Mouse (Mus musculus): ENCODE results near the gene Clcn3. TPM values are rescaled to one million over a fixed set of nuclear protein-coding genes. Genes with fewer than 3 reads are reported as not detected.

The Clcn3 gene
- total RNA-seq, 2 experiments from 2014 or later: 24.2 to 25.3 TPM

GRCm38 (mm10) chr8:60952803-60953202, 30.3 kb downstream of the Clcn3 start:
- DNase-seq: no peak

GRCm38 (mm10) chr8:60951757-60952156, 31.3 kb downstream of the Clcn3 start:
- no peak for DNase-seq

GRCm38 (mm10) chr8:60951271-60951670, 31.8 kb downstream of the Clcn3 start:
- no peak for DNase-seq

GRCm38 (mm10) chr8:60949859-60950258, 33.2 kb downstream of the Clcn3 start:
- no peak for DNase-seq

DNA sequence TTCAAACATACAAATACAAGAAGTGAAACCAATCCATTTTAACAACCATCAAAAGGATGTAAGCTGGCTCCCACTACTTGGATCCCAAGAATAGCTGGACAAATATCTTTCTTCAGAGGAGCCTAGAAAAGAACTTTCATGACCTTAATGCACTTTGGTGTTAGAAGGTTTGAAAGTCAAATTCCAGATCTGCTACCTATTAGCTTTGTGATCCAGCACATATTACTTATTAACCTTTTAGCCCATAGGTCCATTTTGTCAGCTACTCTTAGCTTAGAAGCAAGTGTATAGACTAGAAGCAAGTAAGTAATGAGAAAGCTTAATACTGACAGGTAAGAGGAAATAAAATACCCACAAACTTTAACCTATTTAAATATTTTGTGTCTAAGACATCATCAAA, 35.6 kb downstream of the Clcn3 start:
- no peak for DNase-seq

GRCm38 (mm10) chr8:60942867-60943266, 40.2 kb downstream of the Clcn3 start:
- no peak for DNase-seq

DNA sequence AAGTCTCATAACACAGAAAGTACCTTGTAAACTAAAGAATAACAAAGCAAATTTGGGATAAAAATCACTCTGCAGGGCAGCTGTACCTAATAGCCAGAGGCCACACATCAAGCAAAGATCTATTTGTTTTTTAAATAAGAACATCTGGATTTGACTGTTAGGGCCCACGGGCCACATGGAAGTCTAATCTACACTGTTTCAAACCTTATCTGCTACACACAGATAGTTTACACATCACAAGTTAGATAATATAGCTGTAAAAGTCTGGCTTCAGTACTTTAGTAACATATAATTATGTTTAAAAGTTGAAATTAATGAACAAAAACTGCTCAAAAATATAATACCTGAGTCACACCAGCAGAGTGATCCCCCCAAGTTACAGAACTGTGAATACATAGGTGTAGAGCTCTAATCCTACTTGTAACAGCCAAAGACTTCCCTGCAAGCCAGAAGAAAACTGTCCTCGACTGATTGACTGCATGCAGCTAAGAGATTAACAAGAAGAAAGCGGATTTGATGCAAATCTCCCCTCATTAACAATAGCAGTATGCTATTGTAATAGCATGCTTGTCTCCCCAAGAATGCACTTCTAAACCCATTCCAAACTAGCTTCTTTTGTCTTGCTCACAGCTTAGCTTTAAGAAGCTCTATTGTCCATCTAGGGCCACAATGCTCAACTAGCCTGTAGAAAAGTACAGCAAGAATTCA, 44.2 kb downstream of the Clcn3 start:
- DNase-seq: no peak

- DNase-seq: no peak
These were observed 49.5 kb downstream of the Clcn3 start for GRCm38 (mm10) chr8:60933617-60934016.

DNA sequence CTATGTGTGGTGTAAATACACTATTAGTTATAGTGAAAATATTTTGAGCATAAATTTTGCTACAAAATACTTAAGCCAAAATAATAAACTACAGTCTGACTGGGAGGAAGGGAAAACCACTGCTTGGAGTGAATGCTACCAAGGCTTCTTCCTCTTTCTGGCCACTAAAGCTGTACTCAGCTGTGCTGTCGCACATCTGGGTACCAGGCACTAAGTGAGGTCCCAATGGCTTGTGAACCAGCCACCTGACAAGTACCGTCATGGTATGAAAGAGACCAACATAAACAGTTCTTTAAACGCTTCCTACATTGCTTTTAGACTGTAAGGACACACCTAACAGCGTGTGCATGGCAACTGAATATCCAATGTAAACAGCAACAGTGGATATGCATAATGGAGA, 62.9 kb downstream of the Clcn3 start:
- no peak for DNase-seq

GRCm38 (mm10) chr8:60919069-60919468, 64.0 kb downstream of the Clcn3 start:
- no peak for DNase-seq

- no peak for DNase-seq
These were observed 70.5 kb downstream of the Clcn3 start for GRCm38 (mm10) chr8:60912554-60912953.

DNA sequence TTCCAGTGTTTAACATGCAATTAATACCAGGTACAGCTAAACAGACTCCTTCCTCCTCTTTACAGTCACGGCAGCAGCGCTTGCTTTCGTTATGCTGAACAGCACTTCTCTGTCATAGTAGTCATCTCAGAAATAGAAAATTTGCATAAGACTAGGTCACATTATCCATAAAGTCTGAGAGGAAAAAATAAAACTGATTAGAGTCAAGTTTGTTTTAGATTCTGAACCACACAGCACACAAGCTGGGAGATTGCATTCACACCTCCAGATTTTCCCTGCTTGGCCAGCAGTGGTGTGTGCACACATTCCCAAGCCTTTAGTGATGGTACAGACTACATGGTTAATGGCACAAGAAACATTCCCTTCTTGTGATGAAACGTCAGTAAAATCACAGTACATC, 71.0 kb downstream of the Clcn3 start:
- no peak for DNase-seq

- DNase-seq: peak; percentile 53
These were observed 83.0 kb downstream of the Clcn3 start for GRCm38 (mm10) chr8:60900147-60900546.

DNA sequence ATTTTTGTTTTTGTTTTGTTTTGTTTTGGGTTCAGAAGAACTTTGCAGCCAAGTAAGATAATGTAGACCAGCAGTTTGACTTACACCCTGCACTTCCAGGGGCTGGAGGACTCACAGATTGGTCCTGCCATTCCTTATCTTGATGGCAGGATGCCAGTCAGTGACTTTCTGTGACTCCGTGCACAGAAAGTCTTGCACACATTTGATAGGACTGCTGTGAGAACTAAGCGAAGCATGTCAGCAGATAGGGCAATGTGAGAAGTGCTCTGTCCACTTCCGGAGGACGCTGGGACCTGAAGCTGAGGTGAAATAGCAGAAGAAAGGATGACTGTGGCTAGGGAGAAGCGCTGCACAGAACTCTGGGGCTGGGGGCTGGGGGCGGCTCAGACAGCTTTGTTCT, 87.2 kb downstream of the Clcn3 start:
- no peak for DNase-seq

- no peak for DNase-seq
These were observed 91.3 kb downstream of the Clcn3 start for GRCm38 (mm10) chr8:60891757-60892156.

DNA sequence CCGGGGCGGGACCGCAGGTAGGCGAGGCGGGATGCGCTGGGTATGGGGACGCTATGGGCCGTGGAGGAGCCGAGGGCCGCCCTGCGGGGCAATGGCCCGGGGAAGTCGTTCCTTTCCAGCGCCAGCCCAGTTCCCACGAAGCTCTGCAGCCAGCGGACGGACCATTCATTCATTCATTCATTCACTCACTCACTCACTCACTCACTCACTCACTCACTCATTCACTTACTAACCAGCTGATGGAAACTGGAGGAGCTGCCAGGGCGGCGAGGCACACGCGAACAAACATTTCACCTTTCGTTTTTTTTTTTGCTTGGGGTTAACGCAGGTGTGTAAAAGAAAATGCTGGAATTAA, 92.6 kb downstream of the Clcn3 start:
- no peak for DNase-seq

GRCm38 (mm10) chr8:60889843-60890519, 93.1 kb downstream of the Clcn3 start, which contains the start of gene Hpf1:
Gene Hpf1 (plus strand): TSS chr8:60890418.
- DNase-seq: peak; percentile 95

DNA sequence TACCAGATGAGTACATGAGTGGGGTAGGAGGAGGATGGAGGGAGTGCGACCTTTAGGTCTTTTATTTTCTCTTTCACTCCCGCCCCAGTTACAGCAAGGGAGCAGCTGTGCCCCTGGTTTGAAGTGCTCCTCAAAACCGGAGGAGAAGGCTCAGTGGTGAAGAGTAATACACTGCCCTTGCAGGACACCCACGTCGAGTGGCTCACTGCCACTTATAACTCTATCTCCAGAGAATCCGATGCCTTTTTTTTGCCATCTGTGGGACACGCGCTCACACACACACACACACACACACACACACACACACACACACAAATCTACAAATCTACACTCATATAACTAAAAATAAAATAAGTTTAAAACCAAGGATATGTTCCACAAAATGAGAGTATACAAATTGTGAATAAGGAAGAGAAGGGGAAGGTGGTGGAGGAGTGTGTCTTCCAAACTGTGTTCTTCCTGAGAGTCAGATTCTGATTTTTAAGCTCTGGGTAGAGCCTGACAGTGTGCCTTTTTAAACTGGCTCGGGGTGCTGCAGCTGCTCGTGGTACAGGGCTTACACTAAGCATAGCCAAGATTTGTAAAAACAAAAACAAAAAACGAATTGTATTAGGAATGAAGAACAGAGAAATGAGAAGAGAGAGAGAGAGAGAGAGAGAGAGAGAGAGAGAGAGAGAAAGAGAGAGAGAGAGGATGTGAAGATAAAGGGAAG, 93.8 kb downstream of the Clcn3 start:
- no peak for DNase-seq

DNA sequence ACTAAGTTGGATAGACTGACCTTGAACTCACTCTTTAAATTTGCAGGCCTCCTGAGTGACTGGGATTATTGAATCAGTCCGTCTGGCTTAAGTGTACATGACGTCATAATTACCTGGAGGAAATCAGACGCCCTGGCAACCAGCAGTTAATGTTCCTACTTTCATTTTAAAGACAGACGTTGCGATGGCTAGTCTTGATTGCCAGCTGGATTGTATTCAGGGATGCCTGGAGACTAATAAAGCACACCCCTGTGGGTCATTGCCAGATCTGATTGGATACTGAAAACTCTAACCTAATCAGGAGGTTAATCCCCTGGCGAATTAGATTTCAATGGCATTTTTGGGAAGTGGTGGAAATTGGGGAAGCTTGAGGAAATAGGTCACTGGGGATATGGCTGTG, 96.4 kb downstream of the Clcn3 start:
- DNase-seq: no peak

DNA sequence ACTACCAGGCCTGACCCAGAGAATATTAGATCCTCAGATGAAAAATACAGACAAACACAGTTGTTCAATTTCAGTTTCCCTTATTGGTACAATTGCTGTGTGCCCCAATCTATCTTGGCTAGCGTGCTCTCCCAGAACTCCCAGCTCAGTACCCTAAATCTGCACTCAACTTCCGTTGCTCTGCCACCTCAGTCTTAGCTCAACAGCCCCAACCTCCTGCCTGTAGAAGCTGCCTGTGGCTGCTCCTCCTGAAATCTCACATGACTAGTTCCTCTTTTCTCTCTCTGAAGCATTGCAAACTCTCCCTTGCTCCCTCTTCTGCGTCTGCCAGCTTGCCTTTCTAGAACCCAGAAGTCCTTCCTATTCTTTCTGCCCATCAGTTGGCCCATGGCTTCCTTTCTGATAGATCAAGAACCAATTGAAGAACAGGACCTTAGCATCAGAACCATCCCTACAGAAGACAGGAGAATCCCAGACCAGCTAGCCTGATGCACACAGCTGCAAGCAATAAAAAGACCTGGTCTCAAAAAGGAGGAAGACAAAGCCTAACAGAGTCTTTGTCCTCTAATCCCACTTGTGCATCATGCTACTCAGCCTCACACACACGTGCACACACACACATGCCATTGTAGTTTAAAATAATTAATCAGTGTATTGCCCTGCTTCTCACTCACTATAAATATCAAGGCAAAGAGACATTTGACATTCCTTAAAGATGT, 99.5 kb downstream of the Clcn3 start:
- DNase-seq: no peak

DNA sequence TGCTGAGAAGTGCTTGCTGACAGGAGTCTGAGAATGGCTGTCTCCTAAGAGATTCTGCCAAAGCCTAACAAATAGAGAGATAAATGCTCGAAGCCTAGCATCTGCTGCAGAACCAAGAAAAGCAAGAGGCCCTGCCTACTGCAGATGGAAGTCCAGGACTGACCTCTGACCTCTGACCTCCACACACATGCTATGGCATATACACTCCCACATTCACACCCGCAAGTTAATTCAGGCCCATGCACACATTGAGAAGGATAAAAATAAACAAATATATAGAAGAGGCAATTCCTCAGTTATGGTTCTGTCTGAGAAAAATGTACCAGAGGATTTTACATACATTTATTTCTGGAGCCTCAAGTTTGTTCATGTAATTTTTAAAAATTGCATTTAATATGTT, 104.5 kb downstream of the Clcn3 start:
- DNase-seq: no peak
